Mouse (Mus musculus) intestine, embryonic 14.5 days (tissue): ENCODE measurements around the gene Ptges2. TPM values are rescaled to one million over a fixed set of nuclear protein-coding genes. Genes with fewer than 3 reads are reported as not detected.

Experiments
- ATAC-seq: fragments of 200-750 bp; cut with Nextera tagmentation; replicated peaks from 2 replicates; pipeline ENCODE4 v1.8.0; 2017; ENCODE audit warnings: low read depth, moderate number of reproducible peaks, moderate TSS enrichment, moderate library complexity; ENCODE audit not compliant: low FRiP score, low TSS enrichment
- DNase-seq: peaks from one replicate; pipeline ENCODE4 v3.0.0-alpha.2; 2018; ENCODE audit warnings: low spot score
- H3K27ac ChIP-seq: fragments of 300-500 bp; sonication (generic); 2 replicates; pipeline ENCODE4 v1.5.1; 2014; ENCODE audit warnings: low read depth, mild to moderate bottlenecking, control low read depth
- H3K27me3 ChIP-seq: fragments of 300-500 bp; sonication (generic); replicated peaks from 2 replicates; pipeline ENCODE4 v1.6.1; 2014; ENCODE audit warnings: low read length, control low read depth; ENCODE audit not compliant: control insufficient read depth, insufficient read depth
- H3K36me3 ChIP-seq: fragments of 300-500 bp; sonication (generic); 2 replicates; pipeline ENCODE4 v1.6.1; 2014; ENCODE audit warnings: low read length, control low read depth; ENCODE audit not compliant: control insufficient read depth, insufficient read depth
- H3K4me1 ChIP-seq: fragments of 300-500 bp; sonication (generic); replicated peaks from 2 replicates; pipeline ENCODE4 v1.6.1; 2014; ENCODE audit warnings: low read length, control low read depth, mixed read lengths; ENCODE audit not compliant: control insufficient read depth, insufficient read depth
- H3K4me2 ChIP-seq: fragments of 300-500 bp; sonication (generic); 2 replicates; pipeline ENCODE4 v1.6.1; 2014; ENCODE audit warnings: low read length
- H3K4me3 ChIP-seq: fragments of 300-500 bp; sonication (generic); 2 replicates; pipeline ENCODE4 v1.5.1; 2014; ENCODE audit warnings: low read depth, low read length, control low read depth, mixed read lengths
- H3K9ac ChIP-seq: fragments of 300-500 bp; sonication (generic); 2 replicates; pipeline ENCODE4 v1.6.1; 2014; ENCODE audit warnings: mild to moderate bottlenecking, low read length
- H3K9me3 ChIP-seq: fragments of 300-500 bp; sonication (generic); 2 replicates; pipeline ENCODE4 v1.6.1; 2016; ENCODE audit warnings: low read length, control low read depth; ENCODE audit not compliant: control insufficient read depth
- WGBS: fragments of 180-500 bp; shearing (Covaris S2); extraction: QIAGEN DNeasy Blood & Tissue Kit; methylation state at CpG from one replicate; pipeline ENCODE4 v1.1.7; 2014; 5-methylcytosine and 5-hydroxymethylcytosine counted together
- polyA plus RNA-seq: library from polyadenylated mRNA; unstranded; fragments of >200 nt; fragmentation: Nextera tagmentation; extraction: Ambion mirVana; gene quantifications from 2 replicates; pipeline ENCODE4 v1.2.1, GENCODE M21; 2014

Gene Ptges2
- polyA plus RNA-seq, 1 experiment from 2014 or later: 37.0 TPM

- H3K9me3 ChIP-seq: no peaks in the 10 kb centered on the region
- peak overlapping the region; percentile 86 for H3K27ac ChIP-seq
- WGBS: 1% methylated on average over 14 of the region's 14 CpGs
- peak overlapping the region; percentile 28 for H3K4me3 ChIP-seq
- H3K4me1 ChIP-seq: peaks cover 38% of the 10 kb centered on the region
- H3K4me2 ChIP-seq: peak overlapping the region; percentile 69
- DNase-seq (peak; percentile 82), ATAC-seq (peak; percentile 86)
- H3K27me3 ChIP-seq: no peaks in the 10 kb centered on the region
- peaks cover 27% of the 10 kb centered on the region for H3K36me3 ChIP-seq
- H3K9ac ChIP-seq: peak overlapping the region; percentile 14; the same call in 1 of the 2 replicates
Measured at GRCm38 (mm10) chr2:32423481-32424331, 28.0 kb downstream of the Ptges2 start.

GRCm38 (mm10) chr2:32424796-32425195 lies 29.1 kb downstream of the Ptges2 start:
- H3K9me3 ChIP-seq: no peaks in the 10 kb centered on the region
- WGBS: 47% methylated on average over 3 of the region's 3 CpGs
- H3K9ac ChIP-seq: 0 out of 2 replicates have a peak overlapping the region, but pooled peaks have one; percentile 8
- peaks cover 17% of the 10 kb centered on the region for H3K36me3 ChIP-seq
- peaks cover 49% of the 10 kb centered on the region for H3K4me1 ChIP-seq
- H3K4me2 ChIP-seq: no peak overlapping the region
- H3K4me3 ChIP-seq: no peak overlapping the region
- peak overlapping the region; percentile 86 for H3K27ac ChIP-seq
- no peak for ATAC-seq
- no peak for DNase-seq
- H3K27me3 ChIP-seq: no peaks in the 10 kb centered on the region

GRCm38 (mm10) chr2:32425568-32425967 lies 29.9 kb downstream of the Ptges2 start:
- 38% methylated on average over 5 of the region's 5 CpGs for WGBS
- Histone ChIP-seq H3K9ac (no peak overlapping the region), H3K4me2 (no peak overlapping the region), H3K27me3 (no peaks in the 10 kb centered on the region), H3K4me3 (no peak overlapping the region), H3K9me3 (no peaks in the 10 kb centered on the region), H3K4me1 (peaks cover 56% of the 10 kb centered on the region), H3K36me3 (peaks cover 9% of the 10 kb centered on the region), H3K27ac (peak overlapping the region; percentile 86)
- ATAC-seq: no peak
- DNase-seq: no peak

GRCm38 (mm10) chr2:32426141-32426540 lies 30.4 kb downstream of the Ptges2 start:
- no peak overlapping the region for H3K4me2 ChIP-seq
- no peak overlapping the region for H3K4me3 ChIP-seq
- no peak for ATAC-seq
- no peak overlapping the region for H3K9ac ChIP-seq
- H3K27me3 ChIP-seq: no peaks in the 10 kb centered on the region
- H3K9me3 ChIP-seq: no peaks in the 10 kb centered on the region
- 96% methylated on average over 1 of the region's 1 CpGs for WGBS
- peak overlapping the region; percentile 86; the same call in 1 of the 2 replicates for H3K27ac ChIP-seq
- DNase-seq: no peak
- H3K36me3 ChIP-seq: peaks cover 3% of the 10 kb centered on the region
- peaks cover 59% of the 10 kb centered on the region for H3K4me1 ChIP-seq

GRCm38 (mm10) chr2:32427720-32428119 lies 32.0 kb downstream of the Ptges2 start:
- WGBS: 85% methylated on average over 5 of the region's 5 CpGs
- Histone ChIP-seq H3K9ac (no peak overlapping the region), H3K9me3 (no peaks in the 10 kb centered on the region), H3K4me1 (peaks cover 57% of the 10 kb centered on the region), H3K4me3 (no peak overlapping the region), H3K4me2 (no peak overlapping the region), H3K36me3 (no peaks in the 10 kb centered on the region), H3K27me3 (no peaks in the 10 kb centered on the region), H3K27ac (no peak overlapping the region)
- no peak for ATAC-seq
- DNase-seq: no peak

- H3K4me1 ChIP-seq: peaks cover 52% of the 10 kb centered on the region
- ATAC-seq (peak; percentile 84), DNase-seq (peak; percentile 69)
- peak overlapping the region; percentile 78 for H3K27ac ChIP-seq
- H3K9me3 ChIP-seq: no peaks in the 10 kb centered on the region
- H3K27me3 ChIP-seq: no peaks in the 10 kb centered on the region
- H3K36me3 ChIP-seq: no peaks in the 10 kb centered on the region
- H3K4me3 ChIP-seq: no peak overlapping the region; the same call in 1 of the 2 replicates
- no peak overlapping the region for H3K9ac ChIP-seq
- peak overlapping the region; percentile 38 for H3K4me2 ChIP-seq
- 37% methylated on average over 8 of the region's 8 CpGs for WGBS
Measured at GRCm38 (mm10) chr2:32428262-32428722, 32.6 kb downstream of the Ptges2 start.

GRCm38 (mm10) chr2:32429215-32429891 lies 33.7 kb downstream of the Ptges2 start:
- Histone ChIP-seq H3K27ac (no peak overlapping the region), H3K4me3 (no peak overlapping the region), H3K9ac (no peak overlapping the region), H3K36me3 (no peaks in the 10 kb centered on the region), H3K4me2 (no peak overlapping the region; the same call in 1 of the 2 replicates), H3K4me1 (peaks cover 45% of the 10 kb centered on the region), H3K9me3 (no peaks in the 10 kb centered on the region), H3K27me3 (no peaks in the 10 kb centered on the region)
- WGBS: 71% methylated on average over 4 of the region's 4 CpGs
- DNase-seq: no peak
- ATAC-seq: no peak

GRCm38 (mm10) chr2:32430701-32431676 lies 35.3 kb downstream of the Ptges2 start:
- WGBS: 8% methylated on average over 18 of the region's 18 CpGs
- no peaks in the 10 kb centered on the region for H3K36me3 ChIP-seq
- ATAC-seq (peak; percentile 86), DNase-seq (peak; percentile 90)
- H3K9ac ChIP-seq: peak overlapping the region; percentile 60
- H3K27me3 ChIP-seq: no peaks in the 10 kb centered on the region
- H3K4me3 ChIP-seq: peak overlapping the region; percentile 51
- peak overlapping the region; percentile 77 for H3K27ac ChIP-seq
- peaks cover 32% of the 10 kb centered on the region for H3K4me1 ChIP-seq
- no peaks in the 10 kb centered on the region for H3K9me3 ChIP-seq
- H3K4me2 ChIP-seq: peak overlapping the region; percentile 58
